Mouse (Mus musculus) spleen, adult 2 months (tissue): ENCODE data around the gene Acin1. TPM values are rescaled to one million over a fixed set of nuclear protein-coding genes. Genes with fewer than 3 reads are reported as not detected.

ENCODE experiments used
- DNase-seq, 2 experiments: peaks; one replicate each; pipeline versions ENCODE4 v3.0.0 to v3.0.0-alpha.2; 2012 to 2021; ENCODE audit warnings: low spot score in 2 of 2, low read depth in 1 of 2
- H3K27ac ChIP-seq: fragments of 200-500 bp; 2 replicates; pipeline ENCODE4 v1.5.1; 2012; ENCODE audit warnings: low read length, inconsistent platforms; ENCODE audit not compliant: insufficient read depth
- H3K27me3 ChIP-seq: fragments of 200-500 bp; 2 replicates; pipeline ENCODE4 v1.6.1; 2012; ENCODE audit warnings: mild to moderate bottlenecking, moderate library complexity, low read length, inconsistent platforms; ENCODE audit not compliant: control insufficient read depth, insufficient read depth
- H3K36me3 ChIP-seq: fragments of 200-500 bp; 2 replicates; pipeline ENCODE4 v1.6.1; 2012; ENCODE audit warnings: mild to moderate bottlenecking, low read length, inconsistent platforms; ENCODE audit not compliant: control insufficient read depth, insufficient read depth
- H3K4me1 ChIP-seq: fragments of 200-500 bp; 2 replicates; pipeline ENCODE4 v1.6.1; 2011; ENCODE audit warnings: inconsistent platforms; ENCODE audit not compliant: control insufficient read depth, insufficient read depth, insufficient read length
- H3K4me3 ChIP-seq: fragments of 200-500 bp; 2 replicates; pipeline ENCODE4 v1.5.1; 2011; ENCODE audit warnings: mild to moderate bottlenecking, inconsistent platforms; ENCODE audit not compliant: insufficient read depth, insufficient read length; ENCODE audit errors: extremely low read depth
- CTCF ChIP-seq: fragments of 200-500 bp; IDR thresholded peaks from 2 replicates; pipeline ENCODE4 v1.5.1; 2011; ENCODE audit warnings: mild to moderate bottlenecking, inconsistent platforms; ENCODE audit not compliant: insufficient read depth, insufficient read length, insufficient replicate concordance; ENCODE audit errors: extremely low read depth
- POLR2A ChIP-seq: fragments of 200-500 bp; IDR thresholded peaks from 2 replicates; pipeline ENCODE4 v1.6.1; 2011; ENCODE audit warnings: low read depth, low read length, inconsistent platforms
- WGBS: fragments of 180-500 bp; shearing (Covaris S2); methylation state at CpG from one replicate; pipeline ENCODE4 v1.1.7; 2018; 5-methylcytosine and 5-hydroxymethylcytosine counted together
- polyA plus RNA-seq: library from polyadenylated mRNA; depleted of rRNA; stranded (reverse); fragments of >200 nt; gene quantifications from 2 replicates; pipeline ENCODE4 v1.2.3, GENCODE M21; 2012

The Acin1 gene
- polyA plus RNA-seq, 1 experiment = 126 TPM

DNA sequence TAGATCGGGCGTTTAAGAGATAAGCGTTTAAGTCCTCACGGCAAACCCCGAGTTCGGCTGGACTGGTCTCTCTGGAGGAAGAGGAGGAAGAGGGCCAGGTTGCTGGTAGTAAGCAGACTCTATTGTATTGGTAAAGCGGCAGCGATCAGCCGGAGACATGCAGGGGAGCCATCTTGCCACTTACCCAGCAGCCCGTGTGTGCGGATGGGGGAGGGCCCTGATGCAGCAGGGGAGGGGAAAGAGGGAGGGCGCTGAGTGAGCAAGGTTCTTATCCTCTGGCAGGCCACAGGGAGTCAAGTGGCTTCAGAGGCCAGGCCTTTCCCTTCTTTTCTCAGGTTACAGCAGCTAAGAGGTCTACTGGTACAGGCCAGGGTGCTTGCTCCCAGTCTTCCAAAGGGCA is 33.2 kb downstream of the Acin1 start:
- H3K4me3 ChIP-seq = peak overlapping the region; percentile 76
- H3K36me3 ChIP-seq = peaks cover 33% of the 10 kb centered on the region
- TF ChIP-seq POLR2A = 0 out of 2 replicates have a peak, but pooled peaks have one; percentile 11
- TF ChIP-seq CTCF = no peak; the same call in 1 of the 2 replicates
- DNase-seq = peak; percentile 41 to 79
- H3K4me1 ChIP-seq = peaks cover 8% of the 10 kb centered on the region; the same call in 1 of the 2 replicates
- H3K27ac ChIP-seq = peak overlapping the region; percentile 65
- no peaks in the 10 kb centered on the region for H3K27me3 ChIP-seq
- WGBS = under 1% methylated on average over 11 of the region's 12 CpGs

DNA sequence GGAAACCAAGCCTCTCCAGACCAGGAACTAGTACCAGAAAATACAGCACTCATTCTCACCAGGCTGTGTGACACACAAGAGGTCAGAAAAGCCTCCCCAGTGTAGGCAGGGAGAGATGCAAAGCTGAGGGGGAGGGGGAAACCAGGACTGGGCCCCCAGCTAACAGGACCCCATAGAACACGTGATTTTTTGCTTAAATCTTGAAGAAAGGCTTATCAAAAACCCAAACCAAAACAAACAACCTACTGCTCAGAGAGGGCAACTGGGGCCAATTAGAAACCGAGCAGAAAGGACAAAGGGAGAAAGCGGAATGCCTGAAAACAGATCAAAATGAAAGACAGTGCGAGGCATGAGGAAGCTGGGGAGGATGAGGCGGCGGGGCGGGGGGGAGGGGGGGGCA is 33.9 kb downstream of the Acin1 start:
- TF ChIP-seq POLR2A (no peak), CTCF (no peak)
- H3K4me1 ChIP-seq = peaks cover 8% of the 10 kb centered on the region; the same call in 1 of the 2 replicates
- WGBS = 3% methylated on average over 7 of the region's 7 CpGs
- peaks cover 34% of the 10 kb centered on the region for H3K36me3 ChIP-seq
- no peaks in the 10 kb centered on the region for H3K27me3 ChIP-seq
- no peak overlapping the region for H3K27ac ChIP-seq
- DNase-seq = no peak
- H3K4me3 ChIP-seq = peak overlapping the region; percentile 76; the same call in 1 of the 2 replicates

DNA sequence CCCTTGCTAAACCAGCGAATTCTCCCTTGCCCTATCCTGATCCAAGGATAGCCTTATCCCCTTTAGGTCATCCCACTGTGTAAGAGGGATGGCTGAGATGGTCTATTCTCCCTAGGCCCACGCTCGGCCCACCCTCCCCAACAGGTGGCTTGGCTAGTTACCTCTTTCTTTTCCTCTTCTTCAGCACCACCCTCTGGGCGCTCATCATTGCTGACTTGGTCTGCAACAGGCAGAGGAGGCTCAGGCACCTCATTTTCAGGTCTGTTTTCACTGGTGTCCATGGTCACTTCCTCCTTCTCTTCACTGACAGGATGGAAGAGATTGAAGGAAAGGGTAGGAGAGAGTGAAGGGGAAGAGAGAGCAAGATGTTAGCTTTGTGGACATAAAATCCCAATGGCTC is 35.2 kb downstream of the Acin1 start:
- Histone ChIP-seq H3K27me3 (no peaks in the 10 kb centered on the region), H3K36me3 (peaks cover 33% of the 10 kb centered on the region), H3K27ac (no peak overlapping the region), H3K4me1 (peaks cover 8% of the 10 kb centered on the region; the same call in 1 of the 2 replicates), H3K4me3 (no peak overlapping the region)
- no peak for DNase-seq
- 76% methylated on average over 4 of the region's 4 CpGs for WGBS
- TF ChIP-seq CTCF (no peak), POLR2A (no peak)

DNA sequence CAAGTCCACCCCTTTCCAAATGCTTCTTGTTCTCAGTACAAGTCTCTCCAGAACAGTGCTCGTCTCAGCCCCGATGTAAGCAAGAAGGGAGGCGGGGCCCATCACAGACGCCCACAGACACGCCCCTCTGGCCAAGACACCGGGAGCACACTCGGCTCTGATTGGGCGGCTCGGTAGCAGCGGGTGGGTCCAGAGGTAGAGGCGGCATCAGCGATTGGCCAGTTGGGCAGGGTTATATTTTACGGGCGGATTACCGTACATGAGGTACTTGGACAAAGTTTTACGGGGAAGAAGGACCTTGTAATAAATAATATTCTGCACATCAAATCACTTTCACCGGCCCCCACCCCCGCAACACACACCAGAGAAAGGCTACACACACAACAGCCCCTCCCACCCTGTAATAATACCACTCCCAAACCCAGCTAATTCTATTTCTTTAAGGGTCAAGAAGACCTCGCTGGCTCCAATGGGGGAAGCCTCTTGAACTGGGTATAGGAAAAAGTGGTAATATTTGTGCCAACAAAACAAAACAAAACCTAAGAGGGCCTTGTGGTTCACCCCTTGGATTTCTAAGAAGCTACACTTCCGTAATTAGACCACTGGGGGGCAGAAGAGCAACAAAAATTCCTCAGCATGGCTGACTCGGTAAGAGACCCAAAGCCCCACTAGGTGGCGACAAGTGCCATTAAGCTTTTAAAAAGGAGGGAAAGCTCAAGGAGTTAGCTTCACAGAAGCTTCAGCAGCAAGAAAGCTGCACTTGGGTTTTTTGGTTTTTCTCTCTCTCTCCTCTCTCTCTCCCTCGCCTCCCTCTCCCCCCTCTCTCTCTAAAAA is 35.9 kb downstream of the Acin1 start:
- TF ChIP-seq CTCF (peak; percentile 81; the same call in 1 of the 2 replicates), POLR2A (no peak)
- H3K4me3 ChIP-seq = no peak overlapping the region
- peaks cover 35% of the 10 kb centered on the region for H3K36me3 ChIP-seq
- H3K4me1 ChIP-seq = peaks cover 8% of the 10 kb centered on the region; the same call in 1 of the 2 replicates
- no peaks in the 10 kb centered on the region for H3K27me3 ChIP-seq
- DNase-seq = peak; percentile 81 to 85
- H3K27ac ChIP-seq = no peak overlapping the region
- WGBS = 67% methylated on average over 23 of the region's 23 CpGs

DNA sequence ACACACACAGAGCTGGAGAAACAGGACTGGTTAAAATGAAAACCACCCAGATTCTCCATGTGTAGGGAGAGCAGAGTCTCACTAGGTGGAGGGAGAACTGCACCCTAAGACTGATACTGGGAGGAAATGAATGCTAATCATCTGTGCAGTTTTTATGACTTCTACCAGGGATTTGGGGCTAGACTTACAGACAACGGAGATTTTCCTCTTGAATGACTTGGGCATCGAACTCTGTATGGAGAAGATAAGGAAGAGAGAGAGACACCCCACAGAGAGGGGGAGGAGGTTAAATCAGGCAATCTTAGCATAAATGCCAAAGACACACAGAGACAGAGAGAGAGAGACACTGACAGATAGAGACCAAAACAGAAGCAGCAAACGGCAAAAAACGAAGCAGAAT is 38.8 kb downstream of the Acin1 start:
- Histone ChIP-seq H3K27ac (no peak overlapping the region), H3K4me1 (peaks cover 3% of the 10 kb centered on the region; the same call in 1 of the 2 replicates), H3K4me3 (no peak overlapping the region), H3K36me3 (peaks cover 59% of the 10 kb centered on the region), H3K27me3 (no peaks in the 10 kb centered on the region)
- WGBS = 86% methylated on average over 4 of the region's 4 CpGs
- no peak for DNase-seq
- TF ChIP-seq POLR2A (no peak), CTCF (no peak)

DNA sequence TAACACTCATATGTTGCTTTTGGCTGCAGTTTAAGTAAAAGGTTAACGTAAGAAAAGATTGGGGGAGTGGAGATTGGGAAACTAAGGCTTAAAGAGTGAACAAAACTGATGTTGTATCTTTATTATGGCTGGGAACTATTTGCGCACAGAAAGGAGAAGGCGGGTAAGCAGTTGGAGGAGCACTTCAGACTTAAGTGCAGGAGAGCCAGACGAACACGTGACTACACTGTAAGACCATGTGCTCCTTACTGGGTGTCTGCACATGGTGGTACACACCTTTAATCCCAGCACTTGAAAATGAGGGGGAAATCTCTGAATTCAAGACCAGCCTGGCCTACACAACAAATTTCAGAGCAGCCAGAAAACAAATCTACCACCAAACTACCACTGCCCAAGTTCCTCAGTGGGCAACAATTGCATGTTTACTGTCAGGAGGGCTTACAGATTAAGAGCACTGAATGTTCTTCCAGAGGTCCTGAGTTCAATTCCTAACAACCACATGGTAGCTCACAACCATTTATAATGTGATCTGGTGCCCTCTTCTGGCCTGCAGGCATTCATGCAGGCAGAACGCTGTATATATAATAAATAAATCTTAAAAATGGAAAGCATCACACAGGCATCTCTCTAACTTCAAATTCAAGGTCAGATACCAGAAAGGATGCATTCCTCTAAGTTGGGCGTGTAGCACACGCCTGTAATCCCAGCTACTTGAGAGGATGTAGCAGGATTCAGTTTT is 39.7 kb downstream of the Acin1 start:
- no peak overlapping the region for H3K4me3 ChIP-seq
- peaks cover 67% of the 10 kb centered on the region for H3K36me3 ChIP-seq
- H3K4me1 ChIP-seq = no peaks in the 10 kb centered on the region
- no peaks in the 10 kb centered on the region for H3K27me3 ChIP-seq
- no peak overlapping the region for H3K27ac ChIP-seq
- DNase-seq = no peak
- TF ChIP-seq POLR2A = no peak
- no peak for TF ChIP-seq CTCF
- WGBS = 94% methylated on average over 8 of the region's 8 CpGs

DNA sequence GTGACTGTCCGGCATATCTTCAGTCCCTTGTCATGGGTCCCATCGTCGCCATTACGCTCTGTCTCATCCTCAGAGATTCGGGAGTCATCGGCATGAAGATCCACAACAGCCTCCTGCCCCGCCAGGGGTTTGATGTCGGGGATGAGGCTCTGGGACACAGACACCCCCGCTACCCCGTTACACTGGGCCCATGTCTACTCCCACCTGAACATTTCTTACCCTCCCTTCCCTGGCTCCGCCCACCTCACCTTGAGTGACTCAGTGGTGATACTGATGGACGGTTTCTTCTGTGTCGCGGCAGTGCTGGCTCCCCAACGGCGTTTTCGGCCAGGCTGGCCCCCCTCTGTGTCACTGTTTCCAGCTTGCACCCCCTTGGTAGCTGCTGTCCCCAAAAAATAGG is 40.3 kb downstream of the Acin1 start:
- H3K4me3 ChIP-seq = no peak overlapping the region
- H3K36me3 ChIP-seq = peaks cover 67% of the 10 kb centered on the region
- no peaks in the 10 kb centered on the region for H3K4me1 ChIP-seq
- TF ChIP-seq POLR2A (no peak), CTCF (no peak)
- no peaks in the 10 kb centered on the region for H3K27me3 ChIP-seq
- no peak overlapping the region for H3K27ac ChIP-seq
- WGBS = 96% methylated on average over 17 of the region's 17 CpGs
- no peak for DNase-seq
